Mouse (Mus musculus) embryo, embryonic 10.5 days (tissue): ENCODE results near the gene Rngtt.
"Not testable (repeated sequence)": the region's sequence is repeated elsewhere in the genome, so short reads cannot be mapped to it uniquely, and the experiment has no call there.

Experiments
- DNase-seq: peaks from one replicate; pipeline ENCODE4 v3.0.0-alpha.2; 2015; ENCODE audit warnings: low spot score

The Rngtt gene

GRCm38 (mm10) chr4:33310840-33311437 is 828 bp downstream of the Rngtt start:
- no peak for DNase-seq

- DNase-seq = not testable (repeated sequence)
Observed at GRCm38 (mm10) chr4:33314150-33314549, 4.0 kb downstream of the Rngtt start.

GRCm38 (mm10) chr4:33315840-33316239 is 5.7 kb downstream of the Rngtt start:
- DNase-seq = no peak

- DNase-seq = no peak
Observed at GRCm38 (mm10) chr4:33331147-33331546, 21.0 kb downstream of the Rngtt start.

GRCm38 (mm10) chr4:33332956-33333455 is 22.9 kb downstream of the Rngtt start:
- no peak for DNase-seq

GRCm38 (mm10) chr4:33337999-33338398 is 27.9 kb downstream of the Rngtt start:
- peak; percentile 36 for DNase-seq

GRCm38 (mm10) chr4:33342877-33343731 is 33.0 kb downstream of the Rngtt start:
- no peak for DNase-seq

GRCm38 (mm10) chr4:33343732-33344057 is 33.6 kb downstream of the Rngtt start:
- DNase-seq = no peak

GRCm38 (mm10) chr4:33363451-33363850 is 53.3 kb downstream of the Rngtt start:
- DNase-seq = no peak

GRCm38 (mm10) chr4:33374916-33375315 is 64.8 kb downstream of the Rngtt start:
- no peak for DNase-seq

GRCm38 (mm10) chr4:33377642-33378041 is 67.5 kb downstream of the Rngtt start:
- DNase-seq = no peak

GRCm38 (mm10) chr4:33378894-33379293 is 68.8 kb downstream of the Rngtt start:
- no peak for DNase-seq

- DNase-seq = no peak
Observed at GRCm38 (mm10) chr4:33388899-33389298, 78.8 kb downstream of the Rngtt start.

- DNase-seq = peak; percentile 45
Observed at GRCm38 (mm10) chr4:33390660-33391059, 80.5 kb downstream of the Rngtt start.

- DNase-seq = no peak
Observed at GRCm38 (mm10) chr4:33393437-33393836, 83.3 kb downstream of the Rngtt start.

- peak; percentile 95 for DNase-seq
Observed at GRCm38 (mm10) chr4:33396222-33397176, 86.4 kb downstream of the Rngtt start.

- no peak for DNase-seq
Observed at GRCm38 (mm10) chr4:33405723-33406293, 95.7 kb downstream of the Rngtt start.

GRCm38 (mm10) chr4:33413791-33414190 is 103.7 kb downstream of the Rngtt start:
- DNase-seq = no peak

GRCm38 (mm10) chr4:33414781-33415180 is 104.7 kb downstream of the Rngtt start:
- no peak for DNase-seq

GRCm38 (mm10) chr4:33417391-33417790 is 107.3 kb downstream of the Rngtt start:
- no peak for DNase-seq

- DNase-seq = no peak
Observed at GRCm38 (mm10) chr4:33419644-33420043, 109.5 kb downstream of the Rngtt start.

- DNase-seq = no peak
Observed at GRCm38 (mm10) chr4:33428856-33429255, 118.7 kb downstream of the Rngtt start.
